Mouse (Mus musculus): Measurements from ENCODE around the gene Pgm2l1. TPM values are rescaled to one million over a fixed set of nuclear protein-coding genes. Genes with fewer than 3 reads are reported as not detected.

Gene Pgm2l1
- 6.7 and 11.4 TPM in 2 replicates for total RNA-seq (2021)
- long read RNA-seq, experiment 1, partial matches to known transcripts, result 1 of 1 reads
- long read RNA-seq, experiment 1, other reads (novel, unspliced or antisense), result 0 of 1 reads
- long read RNA-seq, experiment 2, full-length matches to known transcripts, result 1 of 1 reads
- long read RNA-seq, experiment 2, partial matches to known transcripts, result 0 of 1 reads
- long read RNA-seq, experiment 2, other reads (novel, unspliced or antisense), result 0 of 1 reads

GRCm38 (mm10) chr7:100227158-100227875 is at the start of gene Pgm2l1:
Pgm2l1 (plus strand) TSS chr7:100227394.
- peak; percentile 98 for DNase-seq

- DNase-seq, result peak; percentile 72
Observed at GRCm38 (mm10) chr7:100178016-100178890, 48.9 kb upstream of the Pgm2l1 start.

- DNase-seq, result peak; percentile 7
Observed at GRCm38 (mm10) chr7:100178891-100179233, 48.3 kb upstream of the Pgm2l1 start.

- no peak for DNase-seq
Observed at GRCm38 (mm10) chr7:100179394-100179793, 47.8 kb upstream of the Pgm2l1 start.

GRCm38 (mm10) chr7:100179836-100180407 is 47.3 kb upstream of the Pgm2l1 start:
- DNase-seq, result no peak

- DNase-seq, result no peak
Observed at GRCm38 (mm10) chr7:100181176-100181575, 46.0 kb upstream of the Pgm2l1 start.

GRCm38 (mm10) chr7:100181614-100182013 is 45.6 kb upstream of the Pgm2l1 start:
- no peak for DNase-seq

- DNase-seq, result no peak
Observed at GRCm38 (mm10) chr7:100182388-100182787, 44.8 kb upstream of the Pgm2l1 start.

- DNase-seq, result peak; percentile 69
Observed at GRCm38 (mm10) chr7:100187601-100188000, 39.6 kb upstream of the Pgm2l1 start.

GRCm38 (mm10) chr7:100190167-100190566 is 37.0 kb upstream of the Pgm2l1 start:
- no peak for DNase-seq

GRCm38 (mm10) chr7:100190778-100191177 is 36.4 kb upstream of the Pgm2l1 start:
- peak; percentile 82 for DNase-seq

- no peak for DNase-seq
Observed at GRCm38 (mm10) chr7:100201191-100201590, 26.0 kb upstream of the Pgm2l1 start.

- DNase-seq, result peak; percentile 35
Observed at GRCm38 (mm10) chr7:100203616-100204015, 23.6 kb upstream of the Pgm2l1 start.

- DNase-seq, result no peak
Observed at GRCm38 (mm10) chr7:100204871-100205270, 22.3 kb upstream of the Pgm2l1 start.

- DNase-seq, result no peak
Observed at GRCm38 (mm10) chr7:100206144-100206543, 21.1 kb upstream of the Pgm2l1 start.

- no peak for DNase-seq
Observed at GRCm38 (mm10) chr7:100207886-100208285, 19.3 kb upstream of the Pgm2l1 start.

- no peak for DNase-seq
Observed at GRCm38 (mm10) chr7:100214310-100214709, 12.9 kb upstream of the Pgm2l1 start.

GRCm38 (mm10) chr7:100215116-100215732 is 12.0 kb upstream of the Pgm2l1 start:
- no peak for DNase-seq

GRCm38 (mm10) chr7:100215976-100216375 is 11.2 kb upstream of the Pgm2l1 start:
- peak; percentile 18 for DNase-seq

- no peak for DNase-seq
Observed at GRCm38 (mm10) chr7:100216601-100217565, 10.3 kb upstream of the Pgm2l1 start.
